Mouse (Mus musculus): ENCODE data around the gene Cmtm3.

DNA sequence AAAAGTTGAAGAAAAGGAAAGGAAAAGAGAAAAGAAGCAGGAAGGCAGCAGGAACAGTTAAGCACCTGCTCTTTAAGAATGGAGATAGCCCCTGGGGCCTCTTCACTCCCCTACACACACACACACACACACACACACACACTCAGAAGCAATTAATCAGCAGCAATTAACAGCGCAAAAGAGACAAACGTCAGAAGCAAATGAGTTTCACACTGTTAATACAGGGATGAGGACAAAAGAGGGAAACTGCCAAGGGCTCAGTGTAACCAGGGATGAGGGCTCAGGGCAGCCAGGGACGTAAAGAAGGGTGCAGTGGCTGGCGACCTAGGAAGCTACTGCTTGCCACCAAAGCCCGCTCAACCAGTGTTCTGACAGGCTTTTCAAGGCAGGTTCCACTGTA lies 28.2 kb downstream of the Cmtm3 start:
- TF ChIP-seq CTCF (IDR thresholded peaks at IDR 0.05; ENCODE audit: low read depth) (no peak), EP300 (IDR thresholded peaks at IDR 0.05; ENCODE audit: low read depth) (no peak)

All from liver, postnatal 0 days (tissue).